Mouse (Mus musculus) liver, postnatal 0 days (tissue): Measurements from ENCODE around the gene Nbl1.

Experiments
- CTCF ChIP-seq: sonication (generic); IDR thresholded peaks from 2 replicates; pipeline ENCODE4 v1.5.1; 2016; ENCODE audit warnings: antibody characterized with exemption, low read depth
- EP300 ChIP-seq: IDR thresholded peaks from 2 replicates; pipeline ENCODE4 v1.6.1; 2016; ENCODE audit warnings: antibody characterized with exemption, low read depth, mild to moderate bottlenecking

- TF ChIP-seq EP300 (no peak), CTCF (no peak)
Measured at GRCm38 (mm10) chr4:139100326-139100725, 7.5 kb upstream of the Nbl1 start.
